Mouse (Mus musculus) neural tube, embryonic 10.5 days (tissue): ENCODE measurements around the gene Itpr1.

Experiments used
- DNase-seq: peaks from one replicate; pipeline ENCODE4 v3.0.0-alpha.2; 2017; ENCODE audit warnings: low spot score; ENCODE audit errors: extremely low spot score

The Itpr1 gene

DNA sequence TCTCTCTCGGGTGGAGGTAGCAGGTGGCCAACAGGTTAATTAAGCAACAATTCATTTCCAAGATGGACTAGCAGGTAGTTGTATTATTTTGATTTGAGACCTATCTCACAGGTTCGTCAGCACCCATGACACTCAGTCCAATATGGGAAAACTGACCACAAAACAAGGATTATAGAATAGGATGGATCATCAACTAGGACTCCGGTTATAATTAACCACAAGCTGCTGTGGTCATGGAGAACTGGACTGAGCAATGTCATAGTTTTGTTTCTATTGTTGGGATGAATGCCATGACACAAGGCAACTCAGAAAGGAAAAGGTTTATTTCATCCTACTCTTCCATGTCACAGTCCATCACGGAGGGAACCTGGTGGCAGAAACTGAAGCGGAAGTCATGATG is 252.3 kb downstream of the Itpr1 start:
- DNase-seq = no peak

DNA sequence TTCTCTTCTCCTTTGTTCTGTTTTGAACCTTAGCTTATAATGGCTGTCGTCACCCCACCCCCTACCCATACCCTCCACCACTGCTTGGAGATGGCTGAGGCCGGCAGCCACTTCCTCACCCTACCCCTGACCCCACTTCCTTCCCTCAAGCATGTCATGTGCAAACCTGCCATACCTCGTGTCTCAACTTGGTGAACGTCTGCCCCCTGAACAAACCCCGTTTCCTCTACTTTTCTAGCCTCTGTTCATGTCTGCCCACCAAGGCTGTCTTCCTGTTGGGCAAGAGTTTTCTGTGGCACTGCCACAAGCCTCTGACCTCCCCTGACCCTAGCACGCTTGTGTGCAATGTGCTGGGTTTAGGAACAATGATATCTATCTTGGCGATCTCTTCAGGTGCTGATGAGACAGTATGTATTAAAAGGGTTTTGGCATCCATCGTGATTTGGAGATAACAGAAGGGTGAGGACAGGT is 253.2 kb downstream of the Itpr1 start:
- no peak for DNase-seq

DNA sequence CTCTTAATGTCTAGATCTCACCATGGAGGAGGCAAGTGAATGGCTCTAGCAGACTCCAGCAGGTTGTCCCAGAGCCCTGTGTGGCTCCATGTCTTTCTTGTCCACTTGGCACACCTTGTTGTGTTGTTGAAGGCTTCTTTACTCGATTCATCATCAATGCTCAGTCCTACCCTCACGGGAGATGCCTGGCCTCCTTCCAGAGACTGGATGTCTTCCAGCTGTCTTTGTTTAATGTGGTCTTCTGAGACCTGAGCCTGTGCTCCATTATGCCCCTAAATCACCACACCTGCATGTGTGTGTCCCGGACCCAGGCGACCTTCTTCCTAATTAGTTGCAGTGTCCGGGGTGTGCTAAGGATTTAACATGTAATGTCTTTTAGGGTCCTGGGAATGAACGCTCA is 254.7 kb downstream of the Itpr1 start:
- DNase-seq = no peak

DNA sequence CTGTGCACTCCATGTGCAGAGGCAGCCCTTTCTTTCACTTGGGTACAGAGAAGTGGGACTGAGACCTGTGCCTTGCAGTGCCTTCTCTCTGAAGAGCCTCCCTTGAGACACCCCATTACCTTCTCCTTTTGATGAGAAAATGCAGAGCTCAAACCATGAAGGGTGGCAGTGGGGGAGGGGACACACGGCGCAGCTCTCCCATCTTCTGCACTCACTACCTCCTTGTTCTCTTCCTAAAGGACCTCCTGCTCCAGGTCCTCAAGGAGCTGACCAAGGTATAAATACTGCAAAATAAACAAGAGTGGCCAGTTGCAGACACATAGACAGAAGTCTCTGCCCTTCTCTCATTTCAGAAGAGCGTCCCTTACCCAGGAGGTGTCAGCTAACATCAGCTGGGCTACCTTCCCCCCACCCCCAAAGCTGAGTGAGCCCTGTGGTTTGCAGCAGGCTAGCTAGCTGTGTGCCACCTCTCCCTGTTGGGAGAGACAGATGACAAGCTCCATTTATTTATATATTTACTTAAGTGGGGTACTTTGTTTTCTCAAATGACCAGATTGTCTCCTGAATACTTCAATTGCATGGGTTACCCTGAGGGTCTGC is 255.4 kb downstream of the Itpr1 start:
- DNase-seq = no peak

DNA sequence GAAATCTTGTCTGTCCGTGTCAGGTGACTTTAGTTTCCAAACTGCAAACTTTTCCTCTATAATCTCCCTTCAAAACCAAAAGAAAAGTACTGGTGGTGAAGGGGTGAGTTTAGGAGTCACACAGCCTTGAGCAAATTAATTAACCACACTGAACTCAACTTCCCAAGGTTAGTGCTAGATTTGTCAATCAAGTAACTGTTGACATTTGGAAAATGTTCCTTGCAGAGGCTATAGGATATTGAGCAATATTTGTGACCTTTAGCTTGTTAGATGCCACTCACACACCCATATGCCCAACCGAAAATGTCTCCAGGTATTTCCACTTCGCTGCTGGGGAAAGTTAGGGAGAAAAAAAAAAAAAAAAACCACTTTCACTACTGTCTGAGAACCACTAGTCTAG is 259.0 kb downstream of the Itpr1 start:
- DNase-seq = no peak

DNA sequence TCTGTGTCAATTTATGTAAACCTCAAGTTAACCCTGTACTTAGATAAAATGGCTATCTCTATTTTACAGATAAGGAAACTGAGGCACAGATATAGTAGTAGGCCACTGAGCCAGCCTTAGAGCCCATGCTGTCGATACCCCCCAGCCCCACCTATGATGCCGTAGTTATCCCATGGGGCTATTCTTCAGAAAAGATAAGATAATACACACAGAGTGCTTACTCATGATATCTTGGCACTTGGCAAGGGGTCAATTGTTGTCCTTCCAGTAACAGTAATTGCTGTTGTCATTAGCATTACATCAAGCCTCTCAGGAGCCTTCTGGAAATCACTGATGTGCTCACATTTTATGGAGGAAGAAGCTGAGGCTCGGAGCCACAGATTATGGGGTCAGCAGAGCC is 259.9 kb downstream of the Itpr1 start:
- no peak for DNase-seq

DNA sequence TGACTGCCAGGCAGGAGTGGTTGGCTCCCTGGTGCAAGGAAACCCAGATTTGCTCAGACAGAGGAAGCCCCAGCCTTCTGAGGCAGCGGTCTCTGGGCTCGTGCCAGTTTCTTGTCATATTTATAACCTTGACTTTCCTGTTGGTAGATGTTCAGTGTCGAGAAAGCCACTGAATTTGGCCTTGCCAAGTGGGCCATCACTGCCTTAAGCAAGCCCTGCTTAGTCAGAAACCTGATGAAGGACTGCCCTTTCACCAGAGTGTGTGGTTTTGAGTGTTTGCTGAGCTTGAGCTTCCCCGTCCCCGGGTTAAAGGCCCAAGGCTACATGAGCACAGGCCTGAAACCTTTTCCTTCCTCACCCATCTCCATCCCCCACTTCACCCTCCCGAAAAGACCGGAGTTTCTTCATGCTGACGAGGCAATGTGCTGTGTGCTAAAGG is 263.9 kb downstream of the Itpr1 start:
- DNase-seq = no peak

DNA sequence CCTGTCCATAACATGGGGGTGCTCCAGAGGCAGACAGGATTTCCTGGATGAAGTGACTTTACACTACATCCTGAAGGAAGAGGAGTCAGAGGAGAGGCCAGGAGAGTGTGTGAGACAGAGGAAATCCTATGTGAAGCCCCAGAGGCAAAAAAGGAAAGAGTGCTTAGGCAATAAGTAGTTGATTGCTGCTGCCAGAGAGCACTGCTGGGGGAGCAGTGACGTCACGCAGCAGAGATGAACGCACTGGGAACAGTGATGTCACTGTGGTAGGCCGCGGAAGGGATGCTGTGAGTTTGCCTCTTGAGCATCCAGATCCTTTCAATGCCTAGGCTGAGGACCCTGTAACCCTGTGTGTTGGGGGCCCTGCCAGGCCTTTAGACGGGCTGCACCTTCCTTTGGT is 264.7 kb downstream of the Itpr1 start:
- DNase-seq = no peak

DNA sequence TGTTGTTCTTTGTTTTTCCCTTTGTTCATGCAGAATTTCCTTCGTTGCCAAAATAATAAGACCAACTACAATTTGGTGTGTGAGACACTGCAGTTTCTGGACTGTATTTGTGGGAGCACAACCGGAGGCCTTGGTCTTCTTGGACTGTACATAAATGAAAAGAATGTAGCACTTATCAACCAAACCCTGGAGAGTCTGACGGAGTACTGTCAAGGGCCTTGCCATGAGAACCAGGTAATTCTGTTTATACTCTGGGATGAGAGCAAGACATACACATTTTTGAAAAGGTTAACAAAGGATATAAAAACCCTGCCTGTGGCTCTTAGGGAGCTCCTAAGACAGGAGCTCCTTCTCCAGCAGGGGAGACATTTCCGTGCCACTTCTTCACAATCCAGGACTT is 268.3 kb downstream of the Itpr1 start:
- DNase-seq = no peak

DNA sequence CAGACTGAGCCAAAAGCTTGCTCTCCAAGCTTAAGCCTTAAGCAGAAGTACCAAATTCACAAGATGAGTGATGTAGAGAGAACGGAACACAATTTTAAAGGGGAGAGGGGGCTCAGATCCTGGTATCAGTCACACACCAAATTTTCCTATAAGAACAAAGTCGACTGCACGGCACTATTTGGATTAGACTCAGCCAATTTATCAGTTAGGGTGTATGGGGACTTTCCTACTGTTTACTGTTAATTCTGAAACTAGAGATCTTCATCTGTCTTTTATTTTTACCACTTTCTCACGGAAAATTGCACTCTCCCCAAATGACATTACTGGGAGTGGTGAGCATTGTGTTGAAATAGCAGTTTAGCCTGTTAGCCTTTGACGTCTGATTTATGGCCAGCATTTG is 269.6 kb downstream of the Itpr1 start:
- no peak for DNase-seq

DNA sequence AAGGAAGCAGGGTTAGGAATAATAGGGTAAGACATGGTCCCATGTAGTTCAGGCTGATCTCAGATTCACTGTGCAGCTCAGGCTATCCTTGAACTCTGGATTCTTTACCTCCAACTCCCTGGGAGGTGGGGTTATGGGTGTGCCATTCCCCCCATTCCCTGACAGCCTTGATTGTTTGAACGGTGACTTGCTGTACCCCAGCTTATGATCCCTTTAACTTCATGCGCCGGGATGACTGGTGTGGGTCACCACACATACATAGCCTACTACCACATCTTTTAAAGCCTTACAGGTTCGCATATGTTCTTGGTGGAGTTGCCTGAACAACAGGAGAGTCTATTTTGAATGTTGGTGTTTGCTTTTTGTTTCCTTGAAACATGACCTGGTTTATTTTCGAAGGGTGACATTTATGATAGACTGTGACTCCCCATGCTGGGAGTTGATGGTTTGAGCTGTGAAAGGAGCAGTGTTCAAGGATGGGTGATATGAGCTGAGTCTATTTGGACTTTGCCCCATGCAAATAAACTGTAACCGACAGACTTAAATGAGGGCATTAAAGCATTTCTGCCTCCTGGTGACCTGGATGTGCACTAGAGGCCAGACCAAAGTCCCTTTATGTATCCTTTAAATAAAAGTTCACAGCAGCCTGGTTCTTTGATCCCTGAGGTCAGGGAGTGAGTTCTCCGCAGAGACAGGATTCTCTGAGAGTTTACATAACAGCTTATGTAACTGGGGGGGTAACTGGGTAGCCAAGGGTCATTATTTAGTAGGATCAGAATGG is 273.5 kb downstream of the Itpr1 start:
- no peak for DNase-seq

DNA sequence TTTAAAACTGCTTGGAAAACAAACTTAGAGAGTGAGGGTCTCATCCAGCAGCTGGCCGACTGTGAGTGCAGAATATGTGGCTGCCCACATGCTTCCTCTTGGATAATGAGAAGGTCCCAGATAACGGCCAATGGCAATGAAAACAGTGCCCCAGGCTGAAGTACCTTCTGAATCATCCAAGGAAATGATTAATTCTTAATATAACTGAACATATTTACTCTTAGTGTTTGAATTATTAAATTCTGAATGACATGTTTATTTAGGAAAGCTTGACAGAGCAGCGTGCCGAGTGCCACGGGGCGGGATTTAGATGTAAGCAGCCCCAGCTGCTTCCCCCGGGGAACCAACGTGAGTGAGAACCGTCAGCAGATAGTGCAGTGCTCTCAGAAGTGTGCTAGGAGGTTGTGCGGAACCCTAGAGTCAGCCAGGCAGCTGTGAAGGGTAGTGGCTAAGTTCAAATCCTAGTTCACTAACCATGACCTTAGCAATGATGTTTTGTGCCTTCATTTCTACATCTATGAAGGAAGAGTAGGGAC is 274.5 kb downstream of the Itpr1 start:
- no peak for DNase-seq

DNA sequence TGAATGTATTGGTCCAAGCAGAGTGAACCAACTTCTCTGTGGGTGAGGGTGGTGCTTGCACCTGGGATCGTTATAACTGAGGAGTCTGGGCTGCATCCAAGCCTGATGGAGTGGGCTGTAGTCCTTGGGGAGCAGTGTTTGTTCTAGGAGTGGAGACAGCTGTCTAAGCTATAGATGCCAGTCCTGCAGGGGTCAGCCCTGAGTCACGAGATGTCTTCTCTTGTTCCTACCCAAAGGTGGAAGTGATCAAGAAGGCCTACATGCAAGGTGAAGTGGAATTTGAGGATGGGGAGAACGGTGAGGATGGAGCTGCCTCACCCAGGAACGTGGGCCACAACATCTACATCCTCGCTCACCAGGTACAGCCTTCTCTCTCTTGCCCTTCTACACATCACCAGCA is 275.4 kb downstream of the Itpr1 start:
- DNase-seq = no peak

DNA sequence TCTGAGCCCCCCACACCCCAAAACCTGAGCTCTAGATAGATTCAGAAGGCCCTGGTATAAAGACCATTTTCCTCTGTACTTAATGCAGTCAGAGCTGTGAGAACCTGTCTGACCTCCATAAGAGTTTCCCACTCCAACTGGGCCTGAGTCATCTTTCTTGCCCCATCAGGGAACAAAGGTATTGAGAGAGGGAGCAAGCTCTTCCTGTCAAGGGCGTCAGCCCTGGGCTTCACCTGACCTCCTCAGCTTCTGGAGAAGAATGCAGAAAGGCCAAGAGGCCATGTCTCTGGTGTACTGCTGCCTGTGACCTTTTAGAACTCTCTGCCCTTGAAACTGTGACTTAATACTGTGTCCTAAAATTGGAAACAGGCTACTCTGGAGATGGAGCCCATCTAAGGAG is 279.1 kb downstream of the Itpr1 start:
- DNase-seq = no peak

DNA sequence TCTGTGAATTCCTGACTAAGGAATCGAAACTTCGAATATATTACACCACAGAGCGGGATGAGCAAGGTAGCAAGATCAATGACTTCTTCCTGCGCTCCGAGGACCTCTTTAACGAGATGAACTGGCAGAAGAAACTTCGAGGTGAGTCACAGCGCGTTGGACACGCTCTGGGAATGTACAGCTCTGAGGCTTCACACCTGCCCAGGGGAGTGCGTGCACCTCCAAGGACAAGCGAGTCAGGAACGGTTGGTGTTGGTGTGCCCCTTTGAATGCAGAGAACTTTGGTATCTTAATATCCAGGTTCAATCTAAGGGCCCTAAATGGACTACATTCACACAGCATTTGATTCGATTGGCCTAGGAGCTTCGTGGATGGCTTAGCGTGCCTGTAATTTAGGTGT is 280.9 kb downstream of the Itpr1 start:
- no peak for DNase-seq

DNA sequence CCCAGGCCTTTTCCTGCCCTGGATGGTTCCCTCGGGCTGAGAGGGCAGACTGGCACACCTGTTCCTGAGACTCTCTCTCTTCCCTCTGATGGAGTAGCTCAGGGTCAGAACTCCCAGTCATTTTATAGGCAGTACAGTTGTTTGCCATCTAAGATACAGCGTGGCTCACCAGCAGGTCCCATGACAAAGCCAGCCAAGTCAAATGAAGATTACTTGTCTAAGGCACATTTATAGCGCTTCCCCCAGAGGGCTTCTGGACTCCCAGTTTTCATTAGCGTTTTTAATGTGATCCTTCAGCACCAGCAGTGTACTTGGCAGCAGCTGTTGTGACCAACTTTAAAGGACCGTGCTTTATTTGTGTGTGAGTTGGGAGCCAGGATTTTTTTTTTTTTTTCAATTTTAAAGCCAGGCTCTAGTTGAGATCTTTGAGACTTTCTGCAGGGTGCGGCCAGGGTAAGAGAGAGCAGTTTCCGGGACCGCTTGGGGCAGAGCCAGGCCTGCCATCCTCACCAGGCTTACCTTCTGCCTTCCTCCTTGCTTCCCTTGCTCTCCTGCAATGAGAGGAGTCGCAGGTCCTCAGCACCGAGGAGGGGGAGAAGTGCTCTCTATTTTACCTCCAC is 281.4 kb downstream of the Itpr1 start:
- DNase-seq = no peak

DNA sequence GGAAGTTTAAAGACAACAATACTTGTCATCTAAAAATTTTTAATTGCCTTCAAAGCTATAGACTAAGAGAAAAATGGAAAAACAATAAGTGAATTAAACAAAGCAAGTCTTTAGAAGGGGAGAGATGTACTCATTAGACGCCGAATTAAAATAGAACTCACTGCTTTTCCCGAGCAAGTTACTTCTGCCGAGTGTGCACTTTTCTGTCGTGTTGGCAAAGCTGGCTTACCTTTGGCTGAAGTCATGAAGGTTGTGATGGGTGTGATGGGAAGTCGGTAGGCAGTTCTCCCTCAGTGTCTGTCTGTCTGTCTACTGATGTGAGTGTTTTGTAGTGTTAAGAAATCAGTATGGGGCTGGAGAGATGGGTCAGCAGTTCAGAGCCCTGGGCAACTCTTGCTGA is 282.1 kb downstream of the Itpr1 start:
- no peak for DNase-seq

DNA sequence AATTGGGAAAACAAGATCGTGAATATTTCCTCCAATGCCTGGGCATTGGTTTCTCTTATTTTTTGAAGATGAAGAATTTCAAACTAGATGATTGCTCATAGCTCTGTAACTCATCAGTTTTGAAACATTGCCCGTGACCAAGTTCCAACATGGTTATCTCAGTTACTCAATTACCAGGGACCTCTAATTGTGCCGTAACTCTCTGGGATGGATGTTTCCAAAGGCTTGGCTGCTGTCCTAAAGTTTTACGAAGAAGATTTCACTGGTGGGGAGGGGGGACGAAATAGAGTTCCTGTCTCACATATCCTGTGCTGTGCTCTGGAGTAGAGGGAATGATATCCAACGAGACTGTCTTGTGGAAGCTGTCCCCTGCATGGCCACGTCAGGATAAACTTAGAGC is 285.2 kb downstream of the Itpr1 start:
- no peak for DNase-seq

DNA sequence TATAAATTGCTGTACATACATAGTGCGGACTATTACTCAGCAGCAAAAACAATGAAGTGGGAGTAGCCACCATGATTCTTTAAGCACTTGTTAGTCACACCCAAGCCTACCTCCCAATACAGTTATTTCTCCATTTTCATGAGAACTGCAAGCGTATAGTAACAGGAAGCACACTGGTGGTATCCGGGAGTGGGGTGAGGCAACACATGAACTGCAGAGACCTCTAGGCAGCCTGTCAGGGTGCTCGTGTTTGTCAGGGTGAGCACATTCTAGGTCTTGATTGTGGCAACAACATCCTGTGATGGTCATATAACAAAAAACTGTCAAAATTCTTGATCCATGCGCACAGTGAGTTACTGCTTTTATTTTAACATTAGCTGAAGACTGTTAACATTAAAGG is 290.8 kb downstream of the Itpr1 start:
- no peak for DNase-seq

DNA sequence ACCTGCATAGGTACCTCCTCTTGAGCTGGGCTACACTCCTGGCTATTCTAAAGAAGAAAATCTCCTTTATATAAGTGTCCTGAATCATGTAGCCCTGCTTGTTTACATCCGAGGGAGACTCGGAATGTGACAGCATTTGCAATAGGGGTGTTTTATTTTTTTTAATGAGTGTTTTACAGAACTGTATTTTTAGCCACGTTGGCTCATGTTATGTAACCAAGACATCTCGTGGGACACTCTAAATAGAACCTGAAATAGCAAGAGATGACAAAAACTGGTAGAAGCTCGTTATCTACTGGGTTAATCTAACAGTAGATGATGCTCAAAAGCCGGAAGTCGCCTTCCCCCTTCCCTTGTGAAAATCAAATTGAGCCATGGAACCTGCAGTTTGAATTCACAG is 291.8 kb downstream of the Itpr1 start:
- DNase-seq = no peak

DNA sequence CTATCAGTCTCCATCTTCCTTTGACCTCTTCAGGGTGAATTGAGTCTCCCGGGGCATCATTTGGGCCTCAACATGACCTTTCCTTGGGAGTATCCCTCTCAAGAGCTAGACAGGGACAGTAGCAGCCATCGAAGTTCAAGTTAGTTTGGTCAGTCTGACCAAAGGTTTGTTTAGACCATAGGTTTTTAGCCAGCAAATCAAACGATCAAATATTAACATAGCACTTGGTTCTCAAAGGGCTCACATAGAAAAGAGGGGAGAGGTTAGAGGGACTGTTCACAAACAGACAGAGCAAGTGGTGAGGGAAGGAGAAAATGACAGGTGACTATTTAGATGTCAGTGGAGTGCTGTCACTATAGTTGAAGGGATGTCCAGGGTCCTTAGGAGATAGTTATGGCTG is 293.3 kb downstream of the Itpr1 start:
- DNase-seq = no peak

DNA sequence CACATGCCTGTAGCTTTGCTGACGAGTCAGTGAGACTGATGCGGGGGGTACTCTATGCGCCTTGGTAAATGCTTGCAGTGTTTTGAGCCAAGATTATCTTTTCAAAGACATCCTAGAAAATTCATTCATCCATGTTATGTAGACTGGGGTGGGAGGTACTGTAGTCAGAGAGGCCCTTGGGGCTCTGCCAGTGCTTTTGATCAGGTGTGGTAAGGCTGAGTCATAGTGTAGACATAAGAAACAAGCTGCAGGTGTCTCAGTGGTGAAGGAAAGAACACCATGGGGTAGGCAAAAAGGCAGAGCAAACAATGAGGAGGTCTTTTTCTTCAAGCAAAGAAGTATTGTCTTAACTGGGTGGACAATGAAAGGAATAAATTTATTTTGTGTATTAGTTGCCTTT is 294.4 kb downstream of the Itpr1 start:
- DNase-seq = no peak

DNA sequence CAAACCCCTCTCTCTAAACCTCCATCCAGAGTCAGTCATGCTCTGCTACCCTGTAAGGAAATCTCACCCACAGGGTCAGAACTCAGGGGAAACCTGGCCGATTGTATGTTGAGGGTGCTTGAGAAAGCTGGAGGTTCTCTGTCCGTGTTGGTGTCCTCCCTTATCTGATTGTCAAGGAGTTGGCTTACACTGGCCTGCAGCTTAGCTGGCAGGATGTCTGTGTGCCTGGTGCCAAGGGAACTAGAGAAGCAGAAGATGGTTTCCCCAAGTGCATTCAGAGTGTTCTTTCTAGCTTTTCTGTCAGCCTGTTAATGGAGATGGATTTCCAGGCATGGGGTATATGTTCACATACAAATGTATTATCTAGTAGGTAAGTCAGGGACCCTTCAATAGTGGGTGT is 296.4 kb downstream of the Itpr1 start:
- no peak for DNase-seq
